Mouse (Mus musculus): ENCODE data around the gene Inpp5b. TPM values are rescaled to one million over a fixed set of nuclear protein-coding genes. Genes with fewer than 3 reads are reported as not detected.
"Not testable (repeated sequence)": the region's sequence is repeated elsewhere in the genome, so short reads cannot be mapped to it uniquely, and the experiment has no call there.

Gene Inpp5b
- polyA plus RNA-seq, 1 experiment from 2014 or later: 13.7 TPM

DNA sequence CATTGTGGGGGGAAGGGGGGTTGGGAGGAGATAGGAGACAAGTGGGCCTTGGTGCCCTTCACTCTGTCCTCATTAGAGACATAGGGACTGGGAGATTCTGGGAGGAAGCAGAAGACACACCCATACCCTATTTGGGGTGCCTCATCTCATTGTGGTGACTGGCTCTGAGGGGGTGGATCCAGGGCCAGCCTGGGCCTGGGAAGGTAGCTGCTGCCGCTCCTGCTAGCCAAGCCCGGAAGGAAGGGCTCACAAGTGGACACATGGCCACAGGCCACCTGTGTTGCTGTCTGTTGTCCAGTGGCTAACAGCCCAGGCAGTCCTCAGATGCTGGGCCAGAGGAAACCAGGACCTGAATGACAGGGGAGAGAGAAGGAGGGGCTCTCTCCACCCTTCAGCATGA lies 38.2 kb upstream of the Inpp5b start:
- no peak for ATAC-seq (replicated peaks; ENCODE audit: insufficient number of reproducible peaks, insufficient read depth, low FRiP score, low read depth)
- no peaks in the 10 kb centered on the region for H3K9me3 ChIP-seq (replicated peaks)
- no peaks in the 10 kb centered on the region for H3K27me3 ChIP-seq
- H3K9ac ChIP-seq: peak overlapping the region; percentile 43
- H3K4me1 ChIP-seq (replicated peaks): peaks cover 61% of the 10 kb centered on the region
- 19% methylated on average over 2 of the region's 2 CpGs for WGBS
- H3K4me2 ChIP-seq: peak overlapping the region; percentile 44
- peak overlapping the region; percentile 22; the same call in 1 of the 2 replicates for H3K4me3 ChIP-seq
- H3K36me3 ChIP-seq: peaks cover 3% of the 10 kb centered on the region; the same call in 1 of the 2 replicates
- H3K27ac ChIP-seq: peak overlapping the region; percentile 91

- Histone ChIP-seq H3K27ac (peak overlapping the region; percentile 91), H3K9me3 (replicated peaks) (no peaks in the 10 kb centered on the region), H3K36me3 (peaks cover 3% of the 10 kb centered on the region; the same call in 1 of the 2 replicates), H3K9ac (peak overlapping the region; percentile 43), H3K27me3 (no peaks in the 10 kb centered on the region), H3K4me2 (peak overlapping the region; percentile 44), H3K4me1 (replicated peaks) (peaks cover 69% of the 10 kb centered on the region), H3K4me3 (peak overlapping the region; percentile 22; the same call in 1 of the 2 replicates)
- WGBS: 16% methylated on average over 6 of the region's 6 CpGs
- no peak for ATAC-seq (replicated peaks; ENCODE audit: insufficient number of reproducible peaks, insufficient read depth, low FRiP score, low read depth)
Observed at GRCm38 (mm10) chr4:124703881-124704796, 37.5 kb upstream of the Inpp5b start.

DNA sequence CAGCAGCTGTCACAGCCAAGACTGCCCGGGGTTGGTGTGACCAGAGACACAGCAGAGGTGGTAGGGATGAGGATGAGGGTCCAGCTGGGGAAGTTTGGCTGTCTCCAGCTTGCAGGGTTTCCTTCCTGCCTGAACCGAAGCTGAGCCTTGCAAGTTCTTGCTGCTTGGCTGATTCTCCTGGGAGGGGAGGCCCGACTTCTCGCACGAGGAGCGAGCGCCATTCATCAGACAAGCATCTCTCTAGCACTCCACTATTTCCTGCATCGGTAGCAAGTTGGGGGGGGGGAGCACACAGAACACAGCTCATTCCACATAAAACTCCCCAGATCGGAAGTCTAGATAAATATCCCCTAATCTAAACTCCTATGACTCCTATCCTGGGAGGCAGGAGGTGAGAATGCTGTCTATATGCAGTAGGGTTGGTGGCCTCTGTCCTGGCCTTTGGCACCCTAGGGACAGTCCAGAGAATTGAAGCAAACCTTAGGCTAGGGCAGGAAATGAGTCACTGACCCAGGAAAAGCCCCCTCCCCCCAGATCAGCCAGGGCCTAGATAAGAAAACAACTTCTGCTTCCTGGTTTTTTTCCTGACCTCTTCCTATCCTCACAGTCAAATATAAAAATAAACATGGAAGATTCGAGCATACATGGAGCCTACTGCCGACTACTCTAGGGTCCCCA lies 36.7 kb upstream of the Inpp5b start:
- peak overlapping the region; percentile 4; the same call in 1 of the 2 replicates for H3K4me3 ChIP-seq
- peak overlapping the region; percentile 91 for H3K27ac ChIP-seq
- H3K4me2 ChIP-seq: peak overlapping the region; percentile 44
- no peaks in the 10 kb centered on the region for H3K27me3 ChIP-seq
- H3K4me1 ChIP-seq (replicated peaks): peaks cover 71% of the 10 kb centered on the region
- 16% methylated on average over 11 of the region's 11 CpGs for WGBS
- H3K9ac ChIP-seq: peak overlapping the region; percentile 43; the same call in 1 of the 2 replicates
- no peak; the same call in 1 of the 2 replicates for ATAC-seq (replicated peaks; ENCODE audit: insufficient number of reproducible peaks, insufficient read depth, low FRiP score, low read depth)
- no peaks in the 10 kb centered on the region for H3K9me3 ChIP-seq (replicated peaks)
- peaks cover 3% of the 10 kb centered on the region; the same call in 1 of the 2 replicates for H3K36me3 ChIP-seq

DNA sequence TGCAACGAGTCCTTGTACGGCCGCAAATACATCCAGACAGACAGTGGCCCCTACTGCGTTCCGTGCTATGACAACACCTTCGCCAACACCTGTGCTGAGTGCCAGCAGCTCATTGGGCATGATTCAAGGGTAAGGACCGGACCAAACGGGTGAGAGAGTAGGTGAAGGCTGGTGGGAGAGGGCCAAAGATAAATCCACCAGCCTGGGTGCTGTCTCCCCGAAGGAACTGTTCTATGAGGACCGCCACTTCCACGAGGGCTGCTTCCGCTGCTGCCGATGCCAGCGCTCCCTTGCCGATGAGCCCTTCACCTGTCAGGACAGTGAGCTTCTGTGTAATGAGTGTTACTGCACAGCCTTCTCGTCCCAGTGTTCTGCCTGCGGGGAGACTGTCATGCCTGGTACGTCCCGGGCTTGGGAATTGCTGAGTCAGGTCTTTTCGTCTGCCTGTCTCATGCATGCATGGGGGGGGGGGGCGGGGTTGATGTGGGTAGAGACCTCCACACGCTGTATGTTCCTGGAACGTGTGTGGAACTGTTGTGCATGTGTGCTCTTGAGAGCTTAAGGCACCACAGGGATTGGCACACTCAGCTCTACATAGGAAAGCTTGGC lies 35.9 kb upstream of the Inpp5b start:
- peaks cover 72% of the 10 kb centered on the region for H3K4me1 ChIP-seq (replicated peaks)
- H3K27ac ChIP-seq: peak overlapping the region; percentile 91
- no peak overlapping the region for H3K9ac ChIP-seq
- WGBS: 78% methylated on average over 23 of the region's 23 CpGs
- peaks cover 3% of the 10 kb centered on the region; the same call in 1 of the 2 replicates for H3K36me3 ChIP-seq
- no peaks in the 10 kb centered on the region for H3K9me3 ChIP-seq (replicated peaks)
- H3K4me3 ChIP-seq: no peak overlapping the region
- no peaks in the 10 kb centered on the region for H3K27me3 ChIP-seq
- peak overlapping the region; percentile 44; the same call in 1 of the 2 replicates for H3K4me2 ChIP-seq
- no peak for ATAC-seq (replicated peaks; ENCODE audit: insufficient number of reproducible peaks, insufficient read depth, low FRiP score, low read depth)

DNA sequence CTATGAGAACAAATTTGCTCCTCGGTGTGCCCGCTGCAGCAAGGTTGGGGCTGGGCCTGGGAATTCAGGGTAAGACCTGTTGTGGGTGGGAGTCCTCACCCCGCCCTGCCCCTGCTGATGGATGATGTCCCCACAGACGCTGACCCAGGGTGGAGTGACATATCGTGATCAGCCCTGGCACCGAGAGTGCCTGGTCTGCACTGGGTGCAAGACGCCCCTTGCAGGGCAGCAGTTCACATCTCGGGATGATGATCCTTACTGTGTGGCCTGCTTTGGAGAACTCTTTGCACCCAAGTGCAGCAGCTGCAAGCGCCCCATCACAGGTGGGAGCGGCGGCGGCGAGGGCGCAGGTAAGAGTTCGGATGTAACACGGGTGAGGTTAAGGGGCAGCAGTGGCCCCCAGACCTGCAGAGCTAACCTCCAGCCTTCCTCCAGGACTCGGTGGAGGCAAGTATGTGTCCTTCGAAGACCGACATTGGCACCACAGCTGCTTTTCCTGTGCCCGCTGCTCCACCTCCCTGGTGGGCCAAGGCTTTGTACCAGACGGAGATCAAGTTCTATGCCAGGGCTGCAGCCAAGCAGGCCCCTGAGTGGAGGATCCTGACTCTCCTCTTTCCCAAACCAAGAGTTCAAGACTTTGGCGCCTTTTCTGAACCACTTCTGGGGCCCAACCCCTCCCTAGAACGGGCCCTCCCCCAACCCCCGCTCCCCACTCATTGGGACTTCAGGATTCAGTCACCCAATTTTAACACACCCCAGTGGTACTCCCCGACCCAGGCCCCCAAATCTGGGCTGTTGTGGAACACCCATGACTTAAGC lies 34.1 kb upstream of the Inpp5b start:
- H3K36me3 ChIP-seq; H3K27me3 ChIP-seq; H3K4me2 ChIP-seq; H3K9me3 ChIP-seq (replicated peaks); H3K4me3 ChIP-seq; ATAC-seq (replicated peaks; ENCODE audit: insufficient number of reproducible peaks, insufficient read depth, low FRiP score, low read depth); H3K9ac ChIP-seq: not testable (repeated sequence)
- 87% methylated on average over 25 of the region's 25 CpGs for WGBS
- H3K4me1 ChIP-seq (replicated peaks): peaks cover 54% of the 10 kb centered on the region
- peak overlapping the region; percentile 94 for H3K27ac ChIP-seq

DNA sequence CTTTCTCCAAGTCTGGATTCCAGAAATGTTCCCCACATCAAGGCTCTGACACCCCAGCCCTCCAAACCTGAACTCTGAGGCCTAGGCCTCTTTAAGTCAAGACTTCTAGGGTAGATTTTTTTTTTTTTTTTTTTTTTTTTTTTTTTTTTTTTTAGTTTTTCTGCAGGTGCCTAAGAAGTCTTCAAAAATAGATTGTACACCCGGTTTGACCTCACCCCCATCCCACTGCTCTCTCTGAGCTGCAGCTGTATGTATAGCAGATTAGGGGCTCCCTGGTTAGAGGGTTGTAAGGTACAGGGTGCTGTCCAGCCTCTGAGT lies 33.5 kb upstream of the Inpp5b start:
- H3K9ac ChIP-seq; H3K36me3 ChIP-seq; H3K9me3 ChIP-seq (replicated peaks); H3K27me3 ChIP-seq: not testable (repeated sequence)
- 26% methylated on average over 1 of the region's 1 CpGs for WGBS
- peak overlapping the region; percentile 86 for H3K4me2 ChIP-seq
- peaks cover 53% of the 10 kb centered on the region for H3K4me1 ChIP-seq (replicated peaks)
- ATAC-seq (replicated peaks; ENCODE audit: insufficient number of reproducible peaks, insufficient read depth, low FRiP score, low read depth): peak; percentile 1; the same call in 1 of the 2 replicates
- H3K27ac ChIP-seq: peak overlapping the region; percentile 94
- peak overlapping the region; percentile 55 for H3K4me3 ChIP-seq

GRCm38 (mm10) chr4:124708518-124709477 lies 32.9 kb upstream of the Inpp5b start:
- under 1% methylated on average over 41 of the region's 41 CpGs for WGBS

GRCm38 (mm10) chr4:124709961-124710446 lies 31.6 kb upstream of the Inpp5b start:
- whole genome bisulfite sequencing: 5% methylated on average over 18 of the region's 18 CpGs
- peak overlapping the region; percentile 18 for H3K9ac ChIP-seq
- peaks cover 38% of the 10 kb centered on the region for H3K4me1 ChIP-seq (replicated peaks)

More at GRCm38 (mm10) chr4:124708518-124709477, 32.9 kb upstream of the Inpp5b start:
- Histone ChIP-seq H3K9me3 (replicated peaks) (no peaks in the 10 kb centered on the region), H3K27me3 (no peaks in the 10 kb centered on the region), H3K9ac (peak overlapping the region; percentile 49), H3K4me2 (peak overlapping the region; percentile 86), H3K36me3 (peaks cover 3% of the 10 kb centered on the region; the same call in 1 of the 2 replicates), H3K4me3 (peak overlapping the region; percentile 55), H3K4me1 (replicated peaks) (peaks cover 46% of the 10 kb centered on the region), H3K27ac (peak overlapping the region; percentile 94)
- ATAC-seq (replicated peaks; ENCODE audit: insufficient number of reproducible peaks, insufficient read depth, low FRiP score, low read depth): peak; percentile 86

GRCm38 (mm10) chr4:124710776-124711291 lies 30.8 kb upstream of the Inpp5b start:
- H3K4me3 ChIP-seq: no peak overlapping the region; the same call in 1 of the 2 replicates
- H3K27ac ChIP-seq: peak overlapping the region; percentile 94; the same call in 1 of the 2 replicates
- peaks cover 3% of the 10 kb centered on the region; the same call in 1 of the 2 replicates for H3K36me3 ChIP-seq
- 8% methylated on average over 5 of the region's 5 CpGs for WGBS
- no peaks in the 10 kb centered on the region for H3K27me3 ChIP-seq
- H3K9me3 ChIP-seq (replicated peaks): no peaks in the 10 kb centered on the region
- H3K4me2 ChIP-seq: 0 out of 2 replicates have a peak overlapping the region, but pooled peaks have one; percentile 86
- peaks cover 37% of the 10 kb centered on the region for H3K4me1 ChIP-seq (replicated peaks)
- H3K9ac ChIP-seq: no peak overlapping the region
- ATAC-seq (replicated peaks; ENCODE audit: insufficient number of reproducible peaks, insufficient read depth, low FRiP score, low read depth): no peak

More at GRCm38 (mm10) chr4:124709961-124710446, 31.6 kb upstream of the Inpp5b start:
- no peak for ATAC-seq (replicated peaks; ENCODE audit: insufficient number of reproducible peaks, insufficient read depth, low FRiP score, low read depth)
- H3K9me3 ChIP-seq (replicated peaks): no peaks in the 10 kb centered on the region
- H3K4me2 ChIP-seq: peak overlapping the region; percentile 86
- H3K27me3 ChIP-seq: no peaks in the 10 kb centered on the region
- peak overlapping the region; percentile 39 for H3K4me3 ChIP-seq
- peak overlapping the region; percentile 94 for H3K27ac ChIP-seq
- peaks cover 3% of the 10 kb centered on the region; the same call in 1 of the 2 replicates for H3K36me3 ChIP-seq

Measured in heart, embryonic 15.5 days (tissue).